ENCODE assay signal across 8 mouse cellular contexts in genomic region chr2:147185561-147185960, GRCm38 (mm10). TPM values are rescaled to one million over a fixed set of nuclear protein-coding genes. Genes with fewer than 3 reads are reported as not detected.
DNase-seq lines count a peak whose midpoint lies in the region; ATAC-seq and TF ChIP-seq lines count a peak whose summit lies in the region.

No protein-coding gene starts in this region.

- no peaks in the 10 kb centered on the region for H3K9me3 ChIP-seq in hindbrain, postnatal 0 days (ENCODE audit: low read length)
- H3K9me3 ChIP-seq in neural tube, embryonic 13.5 days: no peaks in the 10 kb centered on the region

- peak overlapping the region; percentile 37 for H3K4me3 ChIP-seq in hindbrain, postnatal 0 days (ENCODE audit: low read length)
- H3K4me3 ChIP-seq in neural tube, embryonic 13.5 days: peak overlapping the region; percentile 29

- TF ChIP-seq CTCF in hindbrain, postnatal 0 days (IDR thresholded peaks at IDR 0.05; ENCODE audit: low read depth): no peak

- under 1% methylated on average over 23 of the region's 23 CpGs for WGBS in hindbrain, postnatal 0 days
- WGBS in neural tube, embryonic 13.5 days: under 1% methylated on average over 23 of the region's 23 CpGs

- peak; percentile 14 for DNase-seq in layer of hippocampus, adult 11-12 months (ENCODE audit: low spot score)
- DNase-seq in layer of hippocampus, adult 9-10 months (ENCODE audit: low spot score): no peak
- peak; percentile 57 for DNase-seq in embryo, embryonic 9.5 days (ENCODE audit: extremely low spot score)
- peak; percentile 20 for DNase-seq in hindbrain, postnatal 0 days (ENCODE audit: low spot score)
- DNase-seq in thymus, postnatal 10 days (ENCODE audit: low spot score in 2 of 2): no peak
- DNase-seq in left cerebral cortex, adult 9 months (ENCODE audit: low spot score in 2 of 2): no peak
- no peak for DNase-seq in layer of hippocampus, adult 18-20 months (ENCODE audit: low spot score in 2 of 2)

- H3K4me2 ChIP-seq in hindbrain, postnatal 0 days (ENCODE audit: low read depth, low read length): peak overlapping the region; percentile 42
- no peak overlapping the region for H3K4me2 ChIP-seq in neural tube, embryonic 13.5 days

- no peak for ATAC-seq in hindbrain, postnatal 0 days
- ATAC-seq in neural tube, embryonic 13.5 days (ENCODE audit: low read depth): no peak

- peaks cover 80% of the 10 kb centered on the region for H3K27me3 ChIP-seq in hindbrain, postnatal 0 days (ENCODE audit: insufficient read depth, low read length)
- peaks cover 97% of the 10 kb centered on the region for H3K27me3 ChIP-seq in neural tube, embryonic 13.5 days

- H3K27ac ChIP-seq in hindbrain, postnatal 0 days: peak overlapping the region; percentile 64
- H3K27ac ChIP-seq in neural tube, embryonic 13.5 days (replicated peaks): peak overlapping the region; percentile 59; the same call in 1 of the 2 replicates

- H3K4me1 ChIP-seq in hindbrain, postnatal 0 days (ENCODE audit: insufficient read depth, low read length): no peaks in the 10 kb centered on the region
- peaks cover 42% of the 10 kb centered on the region for H3K4me1 ChIP-seq in neural tube, embryonic 13.5 days (replicated peaks)

- H3K9ac ChIP-seq in hindbrain, postnatal 0 days (replicated peaks; ENCODE audit: low read length): peak overlapping the region; percentile 45
- peak overlapping the region; percentile 50; the same call in 1 of the 2 replicates for H3K9ac ChIP-seq in neural tube, embryonic 13.5 days

- no peaks in the 10 kb centered on the region for H3K36me3 ChIP-seq in hindbrain, postnatal 0 days (ENCODE audit: insufficient read depth, low read length)
- no peaks in the 10 kb centered on the region for H3K36me3 ChIP-seq in neural tube, embryonic 13.5 days

RNA-seq across cellular contexts. Expression of gene Nkx2-2, which starts 8.5 kb away (rescaled TPM):
- 17.8 and 40.7 TPM in 2 replicates for total RNA-seq in hindbrain, postnatal 0 days (2014; rRNA removed)
- 10.5 and 10.9 TPM in 2 replicates for polyA plus RNA-seq in hindbrain, postnatal 0 days (2015; fragmentation: Nextera tagmentation; extraction: Ambion mirVana)
- polyA plus RNA-seq in neural tube, embryonic 13.5 days (2015; fragmentation: Nextera tagmentation; extraction: Ambion mirVana): 2.5 and 4.5 TPM in 2 replicates
- 1 to 10 TPM; 3.2 to 5.6 TPM for total RNA-seq in layer of hippocampus, adult 18-20 months (2021)

Comparison
In these comparisons a context has a peak if more than half of its experiments do, and no peak if none do; other contexts are left out.
1. DNase-seq: peak in layer of hippocampus, adult 11-12 months (single experiment), embryo, embryonic 9.5 days (single experiment) and hindbrain, postnatal 0 days (single experiment); none in layer of hippocampus, adult 9-10 months (single experiment), thymus, postnatal 10 days (0 of 2), left cerebral cortex, adult 9 months (0 of 2) and layer of hippocampus, adult 18-20 months (0 of 2).